Mouse (Mus musculus): ENCODE data around the gene Msi2.

The Msi2 gene

DNA sequence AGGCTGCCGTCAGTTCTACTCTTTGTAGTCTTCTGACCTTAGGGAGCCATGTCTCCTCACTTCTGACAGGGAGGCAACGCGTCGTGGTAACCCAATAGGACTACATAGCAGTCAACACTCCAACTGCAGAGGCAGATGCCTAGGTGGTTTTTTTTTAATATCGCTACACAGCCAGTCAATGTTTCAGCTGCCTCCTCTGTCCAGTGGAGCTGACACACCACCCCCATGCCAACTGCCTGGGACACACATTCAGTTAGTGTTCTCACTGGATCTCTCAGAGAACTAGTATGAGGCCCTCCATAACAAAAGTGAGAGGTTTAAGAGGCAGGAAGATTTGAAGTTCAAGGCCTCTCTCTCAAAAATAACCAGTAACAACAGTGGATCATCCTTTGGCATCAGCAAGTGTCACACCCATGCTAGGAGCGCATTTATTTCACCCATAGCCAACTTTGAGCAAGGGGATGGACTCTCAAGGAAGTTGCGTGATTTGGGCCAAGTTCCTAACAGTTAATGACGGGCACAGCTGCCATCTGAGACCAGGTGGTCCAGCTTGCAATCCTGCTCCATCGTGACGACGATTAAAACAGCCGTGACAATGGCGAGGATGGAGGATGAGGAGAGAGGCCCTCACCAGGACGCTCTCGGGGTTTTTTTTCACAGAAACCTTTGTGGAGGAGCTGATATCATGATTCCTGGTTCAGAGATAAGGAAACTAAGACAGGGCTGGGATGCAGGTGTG, 8.3 kb downstream of the Msi2 start:
- no peak for DNase-seq

- DNase-seq: peak; percentile 60
These were observed 11.0 kb downstream of the Msi2 start for GRCm38 (mm10) chr11:88707228-88707775.

- DNase-seq: no peak
These were observed 13.6 kb downstream of the Msi2 start for GRCm38 (mm10) chr11:88704688-88705087.

GRCm38 (mm10) chr11:88703220-88703619, 15.1 kb downstream of the Msi2 start:
- DNase-seq: no peak

- DNase-seq: no peak
These were observed 16.2 kb downstream of the Msi2 start for GRCm38 (mm10) chr11:88701976-88702659.

DNA sequence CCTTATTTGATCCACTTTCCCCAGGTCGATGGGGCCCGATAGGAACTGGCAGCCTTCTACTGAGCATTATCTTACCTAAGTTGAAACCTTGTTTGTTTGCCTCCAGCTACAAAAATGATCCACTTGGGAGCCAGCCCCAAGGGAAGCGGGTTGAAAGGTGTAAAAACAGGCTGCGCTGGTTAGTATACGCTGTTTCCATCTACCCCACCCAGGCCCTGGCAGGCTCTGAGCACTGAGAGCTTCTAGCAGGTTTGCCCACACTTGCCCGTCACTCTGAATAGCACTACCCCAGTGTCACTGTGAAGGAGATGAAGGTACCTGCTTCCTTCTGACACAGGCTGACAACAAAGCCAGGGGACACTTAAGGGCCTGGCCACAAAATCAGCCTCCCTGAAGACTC, 17.3 kb downstream of the Msi2 start:
- no peak for DNase-seq

- DNase-seq: no peak
These were observed 18.1 kb downstream of the Msi2 start for GRCm38 (mm10) chr11:88700202-88700711.

GRCm38 (mm10) chr11:88693905-88694893, 24.1 kb downstream of the Msi2 start:
- no peak for DNase-seq

GRCm38 (mm10) chr11:88693002-88693769, 25.1 kb downstream of the Msi2 start:
- DNase-seq: peak; percentile 40

- DNase-seq: no peak
These were observed 25.9 kb downstream of the Msi2 start for GRCm38 (mm10) chr11:88692374-88692773.

GRCm38 (mm10) chr11:88690556-88691287, 27.6 kb downstream of the Msi2 start:
- DNase-seq: no peak

DNA sequence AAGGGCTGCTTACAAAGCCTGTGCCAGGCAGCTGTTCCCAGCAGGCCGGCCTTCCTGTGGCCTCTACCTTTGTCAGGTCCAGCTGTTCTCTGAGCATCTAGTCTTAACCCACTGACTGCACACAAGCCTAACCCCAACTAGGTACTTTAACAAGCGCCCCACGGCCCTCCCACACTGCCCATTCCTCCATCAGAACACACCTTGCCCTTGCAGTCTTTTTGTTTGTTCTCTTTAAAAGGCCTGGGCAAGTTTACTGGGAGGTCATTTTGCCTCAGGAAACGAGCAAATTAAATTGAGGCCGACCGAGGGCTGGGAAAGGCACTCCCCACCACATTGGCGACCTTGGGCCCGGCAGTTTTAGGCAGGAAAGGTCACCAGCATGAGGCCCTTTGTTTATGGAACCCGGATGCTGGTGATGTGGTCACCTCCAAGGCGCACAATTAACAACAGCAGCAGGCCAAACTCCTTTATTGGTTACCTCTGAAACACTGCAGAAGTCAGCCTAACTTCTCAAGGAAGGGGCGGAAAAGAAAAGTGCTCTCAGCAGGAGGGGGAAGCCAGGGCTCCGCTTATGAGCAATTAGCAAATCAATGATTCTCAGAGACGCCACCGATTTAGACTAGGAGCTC, 28.4 kb downstream of the Msi2 start:
- DNase-seq: peak; percentile 70

DNA sequence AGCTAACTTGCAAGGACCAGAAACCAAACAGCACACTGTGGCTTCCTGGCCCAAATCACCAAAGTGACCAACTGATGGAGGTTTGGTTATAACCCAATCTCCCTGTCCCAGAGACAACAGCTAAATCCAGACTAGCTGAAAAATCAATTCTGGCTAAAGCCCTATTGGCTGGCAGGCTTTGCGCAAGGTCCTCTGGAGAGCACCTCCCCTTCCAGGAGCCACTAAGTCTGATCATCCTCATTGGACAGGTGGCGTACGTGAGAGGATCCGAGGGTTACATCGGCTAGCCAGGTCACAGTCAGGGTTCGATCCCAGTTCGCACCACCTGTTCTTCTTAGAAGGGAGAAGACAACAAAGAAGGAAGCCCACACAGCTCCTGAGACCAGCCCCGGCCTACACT, 29.7 kb downstream of the Msi2 start:
- no peak for DNase-seq

- DNase-seq: no peak
These were observed 30.6 kb downstream of the Msi2 start for GRCm38 (mm10) chr11:88687711-88688110.

DNA sequence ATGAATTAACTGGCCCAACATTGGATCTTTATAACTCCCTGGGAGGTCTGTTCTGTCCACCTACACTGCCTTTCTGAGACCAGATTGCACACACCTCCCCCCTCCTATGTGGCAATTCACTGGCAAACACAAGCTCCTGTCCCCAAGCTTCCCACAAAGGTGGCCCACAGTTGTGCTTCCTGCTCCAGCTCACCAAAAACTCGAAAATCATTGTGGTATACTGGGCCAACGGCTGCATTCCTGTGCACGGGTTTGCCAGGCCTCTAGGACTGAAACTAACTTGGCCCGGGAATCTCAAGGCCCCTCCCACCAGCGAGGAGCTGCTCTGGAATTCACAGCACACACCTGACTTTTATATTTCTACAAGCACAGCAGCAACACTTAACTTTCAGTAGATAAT, 31.3 kb downstream of the Msi2 start:
- peak; percentile 75 for DNase-seq

DNA sequence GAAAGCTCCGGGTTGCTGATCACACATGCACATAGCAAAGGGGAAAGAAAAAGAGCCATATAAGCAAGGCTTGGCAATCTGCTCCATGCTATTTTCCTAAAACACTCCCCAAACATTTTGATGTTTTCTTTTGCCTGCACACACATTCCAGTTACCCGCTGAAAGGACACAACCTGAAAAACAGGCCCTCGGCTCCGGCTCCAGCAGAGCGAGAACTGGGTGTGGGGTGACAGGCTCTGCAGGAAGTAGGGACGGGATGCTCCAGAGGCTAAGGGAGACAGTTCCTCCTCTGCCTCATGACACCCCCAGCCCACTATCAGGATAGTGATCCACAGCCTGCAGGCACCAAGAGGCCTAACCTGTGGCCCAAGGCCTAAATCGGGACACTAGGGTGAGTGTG, 32.3 kb downstream of the Msi2 start:
- peak; percentile 62 for DNase-seq

GRCm38 (mm10) chr11:88683026-88683770, 35.1 kb downstream of the Msi2 start:
- DNase-seq: no peak

DNA sequence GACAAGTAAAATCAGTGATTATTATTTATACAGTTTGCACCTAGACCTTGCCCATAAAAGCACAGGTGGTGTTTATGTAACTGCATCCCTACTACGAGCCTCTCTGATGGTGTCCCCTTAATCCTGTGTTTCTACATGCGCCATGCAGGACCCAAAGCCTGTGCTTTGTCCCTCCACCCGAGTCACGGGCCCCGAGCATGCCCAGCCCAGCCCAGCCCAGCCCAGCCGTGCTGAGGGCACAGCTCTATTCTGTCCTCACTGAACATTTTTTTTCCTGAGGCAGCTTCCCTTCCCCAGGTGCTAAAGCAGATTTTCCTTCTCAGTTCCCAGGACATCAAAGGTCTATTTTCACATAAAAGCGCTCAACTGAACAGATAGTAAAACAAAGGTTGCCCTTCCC, 41.0 kb downstream of the Msi2 start:
- no peak for DNase-seq

DNA sequence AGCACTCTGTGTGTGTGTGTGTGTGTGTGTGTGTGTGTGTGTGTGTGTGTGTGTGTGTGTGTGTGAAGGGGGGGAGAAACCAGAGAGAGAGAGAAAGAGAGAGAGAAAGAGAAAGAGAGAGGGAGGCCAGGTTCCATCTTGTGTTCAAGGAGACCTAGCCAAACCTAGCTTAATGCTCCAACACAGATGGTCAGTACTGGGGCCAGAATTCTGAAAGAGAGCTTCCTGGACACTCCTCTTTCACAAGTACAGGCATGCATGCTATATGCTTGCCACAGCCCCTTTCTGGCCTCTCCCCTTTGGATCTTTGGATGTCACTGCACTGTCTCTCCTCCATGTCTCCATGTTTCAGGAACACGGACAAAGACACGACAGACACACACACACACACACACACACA, 41.7 kb downstream of the Msi2 start:
- DNase-seq: no peak
